Mouse (Mus musculus): ENCODE data around the gene Tbk1.

The Tbk1 gene

GRCm38 (mm10) chr10:121496616-121497015 lies 90.0 kb downstream of the Tbk1 start:
- DNase-seq = peak; percentile 63
